Mouse (Mus musculus) liver, embryonic 14.5 days (tissue): Measurements from ENCODE around the gene Tceal3. TPM values are rescaled to one million over a fixed set of nuclear protein-coding genes. Genes with fewer than 3 reads are reported as not detected.
"Not testable (repeated sequence)": the region's sequence is repeated elsewhere in the genome, so short reads cannot be mapped to it uniquely, and the experiment has no call there.

Source experiments
- ATAC-seq: fragments of 200-750 bp; cut with Nextera tagmentation; 2 replicates; pipeline ENCODE4 v1.8.0; 2017; ENCODE audit warnings: moderate number of reproducible peaks, mild to moderate bottlenecking, moderate library complexity; ENCODE audit not compliant: insufficient read depth
- DNase-seq, 3 experiments: peaks; one replicate each; pipeline ENCODE4 v3.0.0-alpha.2; 2012 to 2013; ENCODE audit warnings: low read depth in 3 of 3, low spot score in 3 of 3
- H3K27ac ChIP-seq: fragments of 300-500 bp; sonication (generic); 2 replicates; pipeline ENCODE4 v1.5.1; 2014; ENCODE audit warnings: moderate library complexity, mild to moderate bottlenecking, control low read depth, inconsistent platforms
- H3K27me3 ChIP-seq: fragments of 300-500 bp; sonication (generic); 2 replicates; pipeline ENCODE4 v1.6.1; 2014; ENCODE audit warnings: mild to moderate bottlenecking, low read length, moderate library complexity; ENCODE audit not compliant: control insufficient read depth, insufficient read depth
- H3K36me3 ChIP-seq: fragments of 300-500 bp; sonication (generic); replicated peaks from 2 replicates; pipeline ENCODE4 v1.6.1; 2014; ENCODE audit warnings: low read depth; ENCODE audit not compliant: control insufficient read depth, insufficient read depth
- H3K4me1 ChIP-seq, 2 experiments: fragments of 200-500 bp in 1 of 2; fragments of 300-500 bp in 1 of 2; sonication (generic) in 1 of 2; replicated peaks; 2 replicates each; pipeline ENCODE4 v1.6.1; 2012 to 2014; ENCODE audit warnings: antibody characterized with exemption in 1 of 2, inconsistent platforms in 1 of 2, low read length in 1 of 2; ENCODE audit not compliant: control insufficient read depth in 2 of 2, insufficient read depth in 2 of 2
- H3K4me2 ChIP-seq: fragments of 300-500 bp; sonication (generic); 2 replicates; pipeline ENCODE4 v1.6.1; 2014; ENCODE audit warnings: low read depth, mild to moderate bottlenecking, control low read depth, moderate library complexity
- H3K4me3 ChIP-seq, 2 experiments: fragments of 200-500 bp in 1 of 2; fragments of 300-500 bp in 1 of 2; sonication (generic) in 1 of 2; 2 replicates each; pipeline ENCODE4 v1.5.1; 2012 to 2014; ENCODE audit warnings: low read depth in 2 of 2, low read length in 2 of 2, mild to moderate bottlenecking in 2 of 2, control low read depth in 1 of 2, inconsistent platforms in 1 of 2, moderate library complexity in 1 of 2; ENCODE audit not compliant: insufficient read depth in 1 of 2
- H3K9ac ChIP-seq: fragments of 300-500 bp; sonication (generic); replicated peaks from 2 replicates; pipeline ENCODE4 v1.6.1; 2014; ENCODE audit warnings: mild to moderate bottlenecking, control low read depth, moderate library complexity
- H3K9me3 ChIP-seq: fragments of 300-500 bp; sonication (generic); 2 replicates; pipeline ENCODE4 v1.6.1; 2016; ENCODE audit warnings: low read length, mixed read lengths; ENCODE audit not compliant: control insufficient read depth
- CTCF ChIP-seq: IDR thresholded peaks from 2 replicates; pipeline ENCODE4 v1.5.1; 2016; ENCODE audit warnings: antibody characterized with exemption, low read depth, control low read depth
- EP300 ChIP-seq: IDR thresholded peaks from 2 replicates; pipeline ENCODE4 v1.6.1; 2016; ENCODE audit warnings: antibody characterized with exemption, low read depth
- WGBS: fragments of 180-500 bp; shearing (Covaris S2); extraction: QIAGEN DNeasy Blood & Tissue Kit; methylation state at CpG from one replicate; pipeline ENCODE4 v1.1.7; 2014; ENCODE audit not compliant: insufficient replicate concordance; 5-methylcytosine and 5-hydroxymethylcytosine counted together
- polyA plus RNA-seq, 2 experiments: library from polyadenylated mRNA; depleted of rRNA in 1 of 2; stranded (reverse) in 1 of 2; unstranded in 1 of 2; fragments of >200 nt; fragmentation: Nextera tagmentation in 1 of 2; extraction: Ambion mirVana in 1 of 2; gene quantifications; 2 replicates each; pipeline versions ENCODE4 v1.2.1 to v1.2.3; 2012 to 2014

Tceal3 gene
- polyA plus RNA-seq, 2 experiments = 0.11 to 0.21 TPM

DNA sequence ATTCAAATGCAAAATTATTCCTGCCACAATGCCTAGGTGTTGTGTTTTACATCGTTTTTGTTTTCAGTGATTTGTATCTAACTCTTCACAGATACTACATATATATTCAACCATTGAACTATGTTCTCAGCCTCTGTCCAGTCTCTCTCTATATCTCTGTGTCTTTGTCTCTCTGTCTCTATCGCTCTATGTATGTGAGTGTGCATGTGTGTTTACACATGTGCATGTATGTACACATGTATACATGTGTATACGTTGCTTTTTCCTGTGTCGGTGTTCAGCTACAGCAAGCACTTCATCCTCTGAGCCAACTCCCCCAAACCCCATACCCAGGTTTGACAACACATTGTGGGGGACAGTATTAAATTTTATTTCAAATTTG is 101.6 kb downstream of the Tceal3 start:
- ATAC-seq = no peak
- TF ChIP-seq CTCF (no peak), EP300 (no peak)
- 68% methylated on average over 4 of the region's 4 CpGs for WGBS
- Histone ChIP-seq H3K4me2 (no peak overlapping the region), H3K4me3 (no peak overlapping the region), H3K36me3 (no peaks in the 10 kb centered on the region), H3K9me3 (no peaks in the 10 kb centered on the region), H3K27me3 (no peaks in the 10 kb centered on the region), H3K27ac (no peak overlapping the region), H3K9ac (no peak overlapping the region), H3K4me1 (no peaks in the 10 kb centered on the region)
- no peak for DNase-seq

DNA sequence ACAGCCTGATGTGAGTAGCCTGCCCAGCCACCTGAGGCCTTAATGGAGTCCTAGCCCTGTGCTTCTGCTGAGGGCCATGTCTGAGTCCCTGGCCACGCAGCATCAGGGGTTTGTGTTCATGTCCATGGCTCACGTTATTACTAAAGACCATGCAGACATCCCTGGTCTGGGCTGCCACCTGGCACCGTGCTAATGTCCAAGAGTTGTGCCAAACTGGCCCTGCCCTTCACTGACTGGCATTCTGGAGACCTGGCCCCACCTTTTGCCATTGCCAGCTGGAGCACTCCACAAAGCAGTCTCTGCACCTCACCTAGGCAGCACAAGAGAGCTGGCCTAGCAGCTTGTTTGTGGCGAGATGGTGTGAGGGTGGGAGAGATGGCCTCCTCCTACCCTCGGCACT is 102.6 kb downstream of the Tceal3 start:
- WGBS = 47% methylated on average over 5 of the region's 5 CpGs
- DNase-seq (no peak), ATAC-seq (no peak)
- TF ChIP-seq CTCF (no peak), EP300 (no peak)
- no peaks in the 10 kb centered on the region for H3K27me3 ChIP-seq
- H3K36me3 ChIP-seq = no peaks in the 10 kb centered on the region
- H3K9ac ChIP-seq = no peak overlapping the region
- H3K4me2 ChIP-seq = no peak overlapping the region
- H3K9me3 ChIP-seq = no peaks in the 10 kb centered on the region
- H3K27ac ChIP-seq = no peak overlapping the region
- no peak overlapping the region for H3K4me3 ChIP-seq
- H3K4me1 ChIP-seq = no peaks in the 10 kb centered on the region

DNA sequence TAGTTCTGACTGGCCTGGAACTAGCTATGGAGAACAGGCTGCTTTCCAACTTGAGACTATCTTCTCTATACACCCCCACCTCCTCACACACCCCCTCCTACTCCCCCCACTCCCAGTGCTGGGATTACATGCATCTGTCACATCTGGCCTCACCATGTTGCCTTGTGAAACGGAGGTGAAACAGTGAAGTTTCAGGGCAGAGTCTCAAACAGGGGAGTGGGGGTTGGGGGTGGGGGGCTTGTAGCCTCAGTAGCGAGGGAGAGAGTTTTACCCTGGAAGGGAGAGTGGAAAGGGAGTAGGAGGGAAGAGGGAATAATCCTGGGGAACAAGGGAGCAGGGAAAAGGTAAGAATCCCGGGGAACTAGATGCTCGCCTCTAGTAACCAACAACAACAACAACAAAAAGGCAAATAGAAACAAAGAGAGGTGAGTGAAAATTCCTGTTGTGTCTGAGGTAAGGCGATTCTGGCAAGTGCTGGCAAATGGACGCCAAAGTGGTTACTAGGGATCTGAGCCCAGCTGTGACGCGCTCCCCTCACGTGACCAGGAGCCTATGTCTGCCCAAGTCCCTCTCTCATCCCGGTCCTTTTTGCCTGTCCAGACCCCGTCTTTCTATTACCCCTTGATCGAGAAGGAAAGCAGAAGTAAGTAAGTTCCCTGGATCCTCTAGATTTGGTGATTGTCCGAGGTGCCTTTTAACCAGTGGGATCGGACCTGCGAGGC is 117.0 kb downstream of the Tceal3 start, which contains the start of gene Tceal1:
TSS of gene Tceal1 (plus strand) at position 537 of the 722 bp plus-strand sequence.
- DNase-seq = peak in 1 of 3 experiments; percentile 3
- no peaks in the 10 kb centered on the region for H3K27me3 ChIP-seq
- WGBS = 17% methylated on average over 15 of the region's 15 CpGs

DNA sequence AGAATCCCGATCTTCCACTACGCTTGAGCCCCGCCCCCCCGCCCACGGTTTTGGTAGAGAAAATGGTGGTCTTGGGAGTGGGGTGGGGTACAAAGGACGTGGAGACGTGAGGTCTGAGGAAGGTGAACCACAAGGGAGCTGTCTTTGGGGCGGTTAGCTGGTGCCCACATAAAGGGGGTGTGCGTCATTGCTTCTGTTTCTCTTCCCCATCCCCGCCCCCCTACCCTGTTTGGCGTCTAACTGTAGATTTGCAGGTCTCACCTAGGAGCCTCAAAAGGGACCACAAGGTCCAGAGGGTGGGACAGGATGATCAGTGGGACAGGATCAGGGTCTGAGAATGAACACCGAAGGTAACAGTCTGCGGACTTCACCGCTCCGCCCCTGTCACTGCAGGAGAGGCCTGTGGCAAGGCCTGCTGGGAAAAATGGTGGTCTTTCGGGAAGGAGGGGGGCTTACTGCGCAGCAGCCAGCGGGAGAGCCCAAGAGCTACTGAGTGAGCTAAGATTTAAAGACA is 117.6 kb downstream of the Tceal3 start:
- H3K27me3 ChIP-seq = no peaks in the 10 kb centered on the region
- ATAC-seq (no peak), DNase-seq (no peak)
- H3K4me3 ChIP-seq = peak overlapping the region; percentile 31 to 68
- WGBS = 18% methylated on average over 18 of the region's 18 CpGs
- H3K36me3 ChIP-seq = no peaks in the 10 kb centered on the region
- no peak for TF ChIP-seq CTCF
- TF ChIP-seq EP300 = no peak
- H3K9me3 ChIP-seq = no peaks in the 10 kb centered on the region
- H3K27ac ChIP-seq = no peak overlapping the region
- H3K4me2 ChIP-seq = peak overlapping the region; percentile 54
- H3K4me1 ChIP-seq = no peaks in the 10 kb centered on the region
- H3K9ac ChIP-seq = no peak overlapping the region

More for the DNA sequence above, 117.0 kb downstream of the Tceal3 start, which contains the start of gene Tceal1:
- no peak within 1 kb of the TSS for H3K9ac ChIP-seq
- TF ChIP-seq EP300 (no peak), CTCF (no peak)
- H3K9me3 ChIP-seq = no peaks in the 10 kb centered on the region
- peak within 1 kb of the TSS; percentile 31 to 68 for H3K4me3 ChIP-seq
- no peak within 1 kb of the TSS for H3K27ac ChIP-seq
- no peaks in the 10 kb centered on the region for H3K36me3 ChIP-seq
- peak within 1 kb of the TSS; percentile 54 for H3K4me2 ChIP-seq
- H3K4me1 ChIP-seq = no peaks in the 10 kb centered on the region
- ATAC-seq = 0 out of 2 replicates have a peak, but pooled peaks have one; percentile 52

DNA sequence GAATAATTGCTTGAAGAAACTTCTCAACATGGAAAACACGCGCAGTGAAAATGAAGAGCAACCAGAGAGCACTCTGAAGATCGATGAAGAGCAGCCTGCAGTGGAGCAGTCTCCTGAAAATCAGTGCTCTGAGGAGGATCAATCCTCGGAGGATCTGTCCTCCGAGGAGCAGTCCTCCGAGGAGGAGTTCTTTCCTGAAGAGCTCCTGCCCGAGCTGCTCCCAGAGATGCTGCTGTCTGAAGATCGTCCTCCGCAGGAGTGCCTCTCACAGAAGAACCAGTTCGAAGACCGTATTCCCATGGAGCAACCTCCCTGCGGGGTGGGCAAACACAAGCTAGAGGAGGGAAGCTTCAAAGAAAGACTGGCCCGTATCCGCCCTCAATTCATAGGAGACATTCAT is 118.1 kb downstream of the Tceal3 start:
- H3K4me3 ChIP-seq = peak overlapping the region; percentile 31 to 68; a peak in 2 of 4 replicates

DNA sequence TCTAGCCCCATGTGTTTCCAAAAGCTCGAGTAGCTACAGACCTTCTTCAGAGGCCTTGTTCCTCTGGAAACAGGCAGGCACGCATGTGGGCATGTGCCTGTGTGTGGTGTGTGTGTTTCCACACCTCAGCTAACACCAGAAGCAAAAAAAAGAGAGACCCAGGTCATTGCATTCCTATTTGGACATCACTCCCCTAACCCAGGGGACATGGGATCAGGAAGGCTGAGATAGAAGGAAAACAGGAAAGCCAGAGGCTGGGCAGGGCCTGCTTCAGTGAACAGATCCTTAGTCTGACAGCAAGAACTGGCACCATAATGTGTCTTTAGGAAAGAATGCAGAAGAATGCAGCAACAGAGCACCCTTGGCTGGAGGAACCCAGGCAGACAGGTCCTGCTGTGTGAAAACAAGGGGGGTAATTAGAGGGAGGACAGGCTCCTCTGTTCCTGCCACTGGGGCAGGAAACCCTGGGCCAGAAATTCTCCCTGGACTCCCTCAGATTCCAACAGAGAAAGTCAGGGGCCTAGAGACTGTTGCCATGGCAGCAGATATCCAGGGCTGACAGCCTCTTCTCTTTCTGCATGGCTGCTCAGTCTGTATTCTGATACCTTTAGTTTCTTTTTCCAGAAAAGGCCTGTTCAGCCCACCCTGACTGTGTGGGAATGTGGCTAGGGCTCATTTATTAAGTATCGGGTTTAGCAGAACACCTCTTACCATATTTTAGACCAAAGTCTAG is 124.3 kb downstream of the Tceal3 start:
- not testable (repeated sequence) for H3K4me1 ChIP-seq, H3K9me3 ChIP-seq, H3K36me3 ChIP-seq, H3K4me2 ChIP-seq, ATAC-seq, H3K4me3 ChIP-seq, H3K9ac ChIP-seq, H3K27me3 ChIP-seq, DNase-seq, H3K27ac ChIP-seq
- WGBS = 59% methylated on average over 2 of the region's 3 CpGs

More for the DNA sequence above, 118.1 kb downstream of the Tceal3 start:
- DNase-seq = no peak
- no peaks in the 10 kb centered on the region for H3K4me1 ChIP-seq
- ATAC-seq = no peak
- H3K4me2 ChIP-seq = peak overlapping the region; percentile 54
- no peak for TF ChIP-seq EP300
- no peak for TF ChIP-seq CTCF
- H3K9me3 ChIP-seq = no peaks in the 10 kb centered on the region
- no peaks in the 10 kb centered on the region for H3K27me3 ChIP-seq
- H3K9ac ChIP-seq = no peak overlapping the region
- no peak overlapping the region for H3K27ac ChIP-seq
- 19% methylated on average over 14 of the region's 14 CpGs for whole genome bisulfite sequencing
- no peaks in the 10 kb centered on the region for H3K36me3 ChIP-seq
